Mouse (Mus musculus): ENCODE results near the gene Snrnp35.

DNA sequence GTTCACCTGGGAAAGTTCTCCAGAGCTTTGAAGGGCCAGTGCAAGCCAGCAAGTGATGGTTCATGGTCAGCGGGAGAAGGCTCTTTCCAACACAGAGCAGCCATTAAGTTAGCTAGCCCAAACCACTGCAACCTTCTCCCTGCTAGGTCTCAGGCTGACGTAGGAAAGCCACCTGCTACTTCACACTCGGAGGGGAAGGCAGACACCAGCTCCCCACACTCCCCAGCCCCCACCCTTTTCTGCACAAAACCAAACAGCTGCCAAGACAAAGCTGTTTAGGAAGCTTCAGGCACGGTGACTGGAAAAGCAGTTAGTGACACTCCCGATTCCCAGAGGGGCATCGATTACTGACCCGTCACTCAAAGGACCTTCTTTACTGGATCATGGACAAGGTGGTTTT lies 12.6 kb downstream of the Snrnp35 start:
- TF ChIP-seq CTCF (IDR thresholded peaks at IDR 0.05; ENCODE audit: extremely low read depth, insufficient read depth, insufficient read length, insufficient replicate concordance): no peak
- TF ChIP-seq POLR2A (IDR thresholded peaks at IDR 0.05; ENCODE audit: low read depth, low read length): no peak
